Mouse (Mus musculus) mouse trophoblast stem cell (cell line): ENCODE measurements at regions not wholly inside any gene's neighbourhood (a gene's known extent, or its start where the extent isn't known, plus 50 kb on each side); places are given as distances from the start of the nearest gene placed in this dataset.
"Not testable (repeated sequence)": the region's sequence is repeated elsewhere in the genome, so short reads cannot be mapped to it uniquely, and the experiment has no call there.

Source experiments
- in situ Hi-C, 2 experiments: fragments of 300-500 bp; cut with MseI, MboI; formaldehyde crosslinking; loops; 2 replicates in 1 of 2; 3 replicates in 1 of 2; pipeline ENCODE4 v1.15.1; 2025

DNA sequence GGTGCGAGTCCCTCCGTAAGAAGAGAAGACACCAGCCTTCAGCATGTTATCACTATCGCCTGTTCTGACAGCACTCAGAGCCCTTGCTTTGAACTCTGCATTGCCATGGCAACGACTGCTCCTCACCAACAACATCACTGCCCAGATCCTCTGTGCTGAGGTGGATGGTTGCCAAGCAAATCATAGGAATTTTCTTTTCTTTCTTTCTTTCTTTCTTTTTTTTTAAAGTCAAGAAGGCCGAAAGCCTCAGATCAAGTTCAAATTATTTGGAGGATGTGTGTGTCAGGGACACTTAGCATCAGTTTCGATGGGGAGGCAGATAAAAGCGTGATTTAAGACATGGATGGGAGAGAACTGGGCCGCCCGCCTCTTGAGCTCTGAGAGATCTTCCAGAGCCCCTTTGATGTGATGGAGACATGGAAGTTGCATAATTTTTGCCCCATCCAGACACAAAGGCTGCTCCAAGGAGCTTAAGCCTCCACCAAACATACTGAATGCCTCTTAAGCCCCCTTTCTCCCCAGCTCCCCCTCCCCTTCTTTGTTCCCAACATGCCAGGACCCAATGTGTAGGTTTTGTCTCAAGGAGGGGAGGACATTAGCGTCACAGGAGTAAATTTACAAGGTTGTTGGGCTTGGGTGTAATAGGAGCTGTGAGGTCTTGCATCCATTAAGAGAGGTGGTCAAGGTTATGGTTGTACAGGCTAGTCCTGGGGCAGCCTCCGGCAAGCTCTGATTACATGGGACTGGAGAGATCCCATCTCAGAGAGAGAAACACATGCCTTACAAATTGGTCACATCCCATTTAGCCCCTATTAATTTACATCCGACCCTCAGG is 167.4 kb upstream of the Npvf start:
- in situ Hi-C loops, result no loop called here

DNA sequence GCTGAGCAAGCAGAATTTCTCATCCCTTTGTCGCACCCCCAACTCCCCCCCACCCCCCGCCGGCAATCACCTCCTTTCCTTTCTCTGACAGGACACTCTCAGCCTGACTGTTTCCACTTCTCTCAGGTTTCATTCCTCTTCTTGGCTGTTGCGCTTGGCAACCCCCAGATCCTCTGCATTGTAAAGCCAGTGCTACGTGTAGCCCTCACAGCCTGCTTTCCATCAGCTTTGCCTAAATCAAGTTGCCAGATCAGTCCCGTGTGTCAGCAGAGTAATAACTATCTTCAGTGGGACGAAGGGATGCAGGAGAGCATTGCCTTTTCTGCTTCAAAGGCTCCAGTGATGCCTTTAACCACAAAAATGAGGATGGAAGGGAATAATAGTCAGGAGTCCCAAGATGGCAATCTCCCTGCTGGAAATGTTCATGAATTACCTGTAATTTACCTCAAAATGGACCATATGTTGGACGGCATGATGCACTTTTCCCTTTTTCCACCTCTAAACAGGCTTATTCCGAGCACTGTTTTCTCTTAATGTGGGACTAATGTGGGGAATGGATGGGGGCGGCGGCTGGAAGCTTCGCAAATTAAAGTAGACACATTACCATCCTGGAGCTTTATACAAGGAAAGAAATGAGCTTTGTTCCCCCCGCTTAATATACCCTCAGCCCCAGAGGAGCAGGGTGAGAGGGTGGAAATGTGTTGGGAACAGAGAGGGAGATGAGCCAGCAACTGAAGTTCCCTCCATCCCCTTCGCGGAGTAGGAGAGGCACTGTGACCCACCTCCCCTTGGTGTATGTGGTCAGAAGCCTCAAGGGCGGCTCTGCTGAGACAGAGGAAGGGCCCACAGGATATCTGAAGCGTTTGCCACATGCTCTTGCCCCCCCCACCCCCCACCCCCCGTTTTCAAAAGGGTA is 168.3 kb upstream of the Npvf start:
- in situ Hi-C loops, result no loop called here

DNA sequence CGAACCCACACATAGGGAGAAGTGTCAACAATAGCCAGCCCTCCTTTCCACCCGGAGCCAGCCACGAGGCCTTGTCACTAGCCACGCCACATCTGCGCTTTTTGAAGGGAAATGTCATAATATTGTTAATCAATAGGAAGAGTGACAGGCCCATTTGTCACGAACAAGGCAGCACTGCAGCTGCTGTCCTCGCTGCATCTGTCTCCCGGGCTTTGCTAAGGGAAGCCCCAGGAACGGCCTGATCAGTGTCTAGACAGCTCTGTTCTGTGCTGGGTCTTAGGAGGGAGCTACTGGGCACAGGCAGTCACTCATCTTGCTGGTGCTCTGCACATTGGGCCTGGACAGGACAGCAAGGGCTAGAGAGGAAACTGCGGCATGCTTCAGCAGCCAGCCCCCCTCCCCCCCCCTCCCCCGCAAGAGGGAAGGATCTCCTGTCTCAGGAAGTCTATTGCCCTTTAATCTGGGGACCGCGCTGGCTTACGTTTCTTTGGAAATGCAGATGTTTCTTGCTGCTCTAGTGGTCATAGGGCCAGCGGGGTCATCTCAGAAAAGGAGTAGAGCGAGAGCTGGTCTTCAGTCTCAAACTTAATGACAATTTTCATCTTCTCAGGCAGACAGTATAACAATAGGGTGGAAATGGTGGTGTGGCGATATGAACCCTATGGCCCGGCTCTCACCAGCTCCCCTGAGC is 169.1 kb upstream of the Npvf start:
- in situ Hi-C loops, result no loop called here

DNA sequence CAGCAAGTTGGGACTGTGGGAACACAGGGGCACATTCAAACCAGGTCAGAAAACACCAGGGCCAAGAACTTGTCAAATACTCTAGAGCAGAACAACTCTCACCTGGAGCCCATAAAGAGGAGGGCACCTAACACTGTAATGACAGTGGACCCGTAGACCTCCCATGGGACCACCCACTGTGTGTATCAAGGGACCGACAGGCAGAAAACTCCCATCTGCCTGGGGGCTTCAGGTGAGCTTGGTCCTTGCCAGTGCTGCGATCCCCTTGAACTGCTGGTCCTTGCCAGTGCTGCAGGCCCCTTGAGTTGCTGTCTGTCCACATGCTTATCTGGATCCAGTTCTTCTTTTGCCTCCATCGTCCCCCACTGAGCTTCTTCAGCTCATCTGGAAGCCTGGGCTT is 170.2 kb upstream of the Npvf start:
- in situ Hi-C loops, result no loop called here

DNA sequence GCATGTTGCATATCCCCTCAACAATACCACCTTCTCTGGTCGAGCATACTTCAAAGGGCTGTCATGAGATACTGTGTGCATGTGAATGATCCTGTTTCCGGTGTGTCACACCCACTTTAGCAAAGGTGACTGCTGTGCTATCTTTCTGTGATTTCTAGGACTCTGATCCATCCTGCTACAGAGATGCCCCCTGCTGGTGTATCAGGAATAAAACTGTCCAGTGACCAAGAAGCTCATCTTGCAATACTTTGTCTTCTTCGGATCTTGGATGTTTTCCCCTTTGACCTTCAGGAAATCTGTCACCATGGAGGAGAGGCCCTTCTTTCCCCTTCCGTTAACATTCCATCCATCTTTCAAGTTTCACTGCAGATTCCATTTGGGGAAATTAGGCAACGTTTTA is 177.5 kb upstream of the Npvf start:
- in situ Hi-C loops, result no loop called here

DNA sequence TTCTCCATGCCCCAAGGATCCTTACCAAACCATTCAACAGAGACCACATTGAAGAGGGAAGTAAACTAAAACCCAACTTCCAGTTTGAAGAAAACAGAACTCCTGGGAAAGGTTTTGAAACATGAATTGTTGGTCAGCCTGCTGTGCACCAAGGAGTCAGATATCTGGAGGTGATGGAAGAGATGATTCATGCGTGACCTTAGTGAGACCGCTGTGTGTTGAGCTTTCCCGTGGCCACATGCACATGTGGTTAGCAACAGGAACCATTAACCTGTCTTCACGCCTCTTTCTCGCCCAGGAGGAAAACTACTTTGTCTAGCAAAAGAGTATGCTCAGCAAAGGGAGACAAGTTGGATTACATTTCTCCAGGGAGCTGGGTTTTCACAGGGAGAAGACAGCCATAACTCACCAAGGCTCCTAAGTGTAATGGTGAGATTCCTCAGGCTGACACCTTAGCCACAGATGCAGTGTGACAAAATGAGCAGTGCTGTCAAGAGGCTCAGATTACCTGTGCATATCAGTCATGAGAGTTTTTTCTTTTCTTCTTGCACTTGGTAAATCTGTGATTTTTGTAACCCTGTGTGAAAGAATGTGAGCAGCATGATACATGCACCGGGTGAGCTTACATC is 181.9 kb upstream of the Npvf start:
- in situ Hi-C loops, result no loop called here

DNA sequence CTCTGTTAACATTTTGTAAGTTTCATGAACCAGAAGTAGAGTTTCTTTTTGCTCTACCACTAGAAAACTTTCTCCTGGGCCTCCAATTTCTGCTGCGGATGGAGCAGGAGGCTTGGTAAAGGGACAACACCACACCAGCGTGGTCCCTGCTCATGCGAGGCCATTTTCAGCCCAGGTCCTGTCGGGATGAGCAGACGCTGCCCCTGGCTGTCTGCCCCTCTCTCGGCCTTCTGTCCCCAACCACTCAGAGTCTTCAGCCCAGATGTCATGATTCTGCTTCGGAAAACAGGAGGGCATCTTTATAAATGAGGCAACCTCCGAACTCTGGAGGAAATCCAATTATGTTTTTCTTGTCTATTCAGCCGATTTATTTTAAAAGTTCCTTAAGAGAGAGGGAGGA is 186.6 kb upstream of the Npvf start:
- in situ Hi-C loops, result no loop called here

DNA sequence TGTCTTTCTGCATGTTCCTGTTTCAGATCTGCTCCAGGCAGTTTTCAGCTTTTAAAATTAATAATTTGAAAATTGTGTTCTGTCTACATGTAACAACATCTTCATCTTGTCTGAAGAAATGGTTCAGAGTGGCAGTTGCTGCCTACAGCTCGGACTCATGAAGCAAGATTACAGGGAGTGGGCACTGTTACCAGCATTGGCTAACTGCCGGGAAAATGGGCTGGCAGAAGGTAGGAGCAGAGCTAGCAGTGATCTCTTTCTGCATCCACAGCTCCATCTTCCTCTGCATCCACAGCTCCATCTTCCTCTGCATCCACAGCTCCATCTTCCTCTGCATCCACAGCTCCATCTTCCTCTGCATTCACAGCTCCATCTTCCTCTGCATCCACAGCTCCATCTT is 191.0 kb upstream of the Npvf start:
- in situ Hi-C loops, result not testable (repeated sequence)

DNA sequence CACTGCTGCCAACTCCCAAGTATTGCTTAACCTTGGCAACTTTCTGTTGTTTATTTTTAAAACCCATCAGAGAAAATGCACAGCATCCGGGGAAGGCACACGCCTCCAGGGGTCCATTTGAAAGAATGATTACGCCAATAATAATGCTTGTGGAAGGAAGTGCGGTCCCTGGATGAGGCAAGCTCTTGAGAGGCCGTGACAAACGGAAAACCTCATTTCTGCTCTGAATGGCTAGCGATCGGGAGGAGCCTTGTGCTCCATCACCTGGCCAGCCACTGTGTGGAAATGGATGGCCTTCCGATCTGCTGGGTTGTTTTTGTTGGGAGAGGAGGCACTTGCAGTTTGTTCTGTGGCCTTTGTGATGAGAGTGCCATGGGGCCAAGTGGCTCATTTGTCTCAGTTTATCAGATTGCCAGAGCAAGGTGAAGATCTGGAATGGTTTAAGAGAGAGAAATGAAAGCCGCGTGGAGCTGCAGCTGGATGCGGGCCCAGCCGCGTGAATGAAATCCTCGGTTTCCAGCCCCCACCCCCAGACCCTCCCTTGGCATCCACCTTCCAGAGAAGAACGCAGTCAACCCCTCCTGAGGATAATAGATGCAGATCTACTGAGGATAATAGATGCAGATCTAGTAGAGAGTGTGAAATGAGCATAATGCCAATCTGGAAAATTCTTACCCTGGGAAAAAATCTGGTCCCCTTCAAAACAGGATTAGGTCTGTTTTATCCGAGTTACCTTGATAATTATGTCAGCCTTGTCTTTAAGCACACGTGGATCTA is 192.7 kb upstream of the Npvf start:
- in situ Hi-C loops, result no loop called here

DNA sequence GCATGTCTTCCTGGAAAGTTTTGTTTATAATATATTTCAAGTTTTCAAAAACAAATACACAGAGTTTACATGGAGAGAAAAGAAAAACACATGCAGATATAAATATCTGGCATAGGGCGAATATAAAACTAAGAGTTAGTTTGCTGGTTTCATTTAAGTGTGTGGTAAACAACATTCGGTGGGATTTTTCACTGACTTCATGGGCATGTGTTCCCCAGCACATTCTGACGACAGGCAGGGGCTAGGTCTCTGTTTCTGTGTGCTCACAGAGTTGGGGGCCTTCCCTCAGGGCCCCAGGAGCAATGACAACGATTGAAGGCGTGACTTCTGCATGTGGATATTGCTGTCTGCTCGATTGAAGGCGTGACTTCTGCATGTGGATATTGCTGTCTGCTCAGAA is 193.3 kb upstream of the Npvf start:
- in situ Hi-C loops, result no loop called here

DNA sequence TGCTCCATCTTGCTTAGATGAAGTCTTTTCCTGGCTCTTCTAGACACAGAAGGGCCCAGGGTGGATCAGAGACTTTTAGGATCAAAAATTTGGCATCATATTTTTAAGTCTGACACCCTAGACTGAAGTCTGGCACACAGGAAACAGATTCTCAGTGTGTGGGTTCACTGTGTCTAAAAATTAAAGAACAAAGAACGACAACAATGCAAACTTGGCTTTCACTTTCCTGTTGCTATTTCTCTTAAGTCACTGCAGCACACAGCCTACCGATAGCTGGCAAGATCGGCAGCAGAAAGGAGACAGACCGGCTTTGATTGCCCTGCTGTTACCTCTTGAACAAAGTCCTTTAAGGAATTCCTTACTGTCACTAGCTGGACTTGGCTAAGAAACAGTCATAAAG is 204.9 kb upstream of the Npvf start:
- in situ Hi-C loops, result no loop called here

DNA sequence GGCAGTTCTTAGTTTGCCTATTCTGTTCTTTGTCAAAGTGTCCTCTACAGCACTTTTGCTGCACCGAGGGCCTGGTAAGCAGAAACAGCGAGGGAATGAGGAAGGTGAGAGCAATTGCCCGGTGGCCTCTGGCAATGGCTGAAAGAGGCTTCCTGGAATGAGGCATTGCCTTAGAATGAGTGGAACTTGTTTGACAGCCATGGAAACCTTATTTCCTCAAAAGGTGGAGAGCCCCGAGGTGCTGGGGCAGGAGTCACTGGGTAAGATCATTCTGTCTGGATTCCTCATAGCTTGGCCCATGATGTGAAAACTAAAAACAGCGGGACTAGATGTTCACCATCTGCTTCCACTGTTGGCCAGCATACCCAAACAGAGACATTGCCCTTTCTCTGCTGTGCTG is 223.8 kb upstream of the Npvf start:
- in situ Hi-C loops, result no loop called here

DNA sequence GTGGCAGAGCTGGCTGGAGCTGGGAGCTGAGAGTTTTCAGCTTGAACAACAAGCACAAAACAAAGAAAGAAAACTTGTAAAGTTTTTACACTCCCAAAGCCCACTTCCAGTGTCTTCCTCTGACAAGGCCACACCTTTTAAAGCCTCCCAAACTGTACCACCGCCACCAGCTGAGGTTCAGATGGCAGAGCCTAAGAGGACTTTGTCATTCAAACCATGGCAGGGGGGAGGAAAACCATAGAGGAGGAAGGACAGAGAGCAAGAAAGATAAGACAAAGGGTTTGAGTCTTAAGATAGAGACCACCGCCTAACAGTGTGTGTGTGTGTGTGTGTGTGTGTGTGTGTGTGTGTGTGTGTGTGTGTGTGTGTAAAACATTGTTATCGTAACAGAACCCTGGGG is 228.1 kb upstream of the Npvf start:
- in situ Hi-C loops, result no loop called here

DNA sequence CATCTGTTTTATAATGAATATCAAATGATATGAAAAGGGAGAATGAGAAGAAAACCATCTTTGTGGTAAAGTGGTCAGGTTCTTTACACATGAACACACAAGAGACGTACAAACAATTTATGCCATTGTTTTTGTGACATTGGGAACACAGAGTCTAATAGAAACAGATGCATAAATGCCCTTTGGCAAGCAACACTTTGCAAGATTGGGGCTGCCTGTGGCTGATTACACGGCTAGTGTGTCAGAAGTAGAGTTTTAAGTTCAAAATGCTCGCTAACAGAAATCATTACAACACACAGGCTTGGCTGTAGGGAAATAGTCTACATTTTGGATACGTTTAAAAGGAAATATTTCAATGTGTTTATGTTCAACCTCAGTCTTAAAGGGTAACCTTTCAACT is 228.5 kb upstream of the Npvf start:
- in situ Hi-C loops, result no loop called here

DNA sequence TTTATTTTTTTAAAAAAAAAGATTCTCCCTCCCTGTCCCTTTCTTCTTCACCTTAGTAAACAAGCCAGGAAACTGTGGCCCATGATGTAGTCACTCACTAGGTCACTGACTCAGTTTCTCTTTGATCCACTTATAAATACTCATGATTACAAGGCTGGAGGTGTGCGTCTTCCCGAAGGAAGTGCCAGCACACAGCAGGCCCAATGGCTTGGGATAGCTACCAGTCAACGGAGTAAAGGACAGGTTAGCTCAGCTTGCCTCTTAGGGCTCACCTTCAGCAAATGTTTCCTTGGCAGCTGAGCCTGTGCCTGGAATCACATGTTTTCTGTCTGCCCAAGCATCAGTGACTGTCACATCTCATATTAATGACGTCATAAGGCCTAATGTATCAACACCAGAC is 230.8 kb upstream of the Npvf start:
- in situ Hi-C loops, result no loop called here

DNA sequence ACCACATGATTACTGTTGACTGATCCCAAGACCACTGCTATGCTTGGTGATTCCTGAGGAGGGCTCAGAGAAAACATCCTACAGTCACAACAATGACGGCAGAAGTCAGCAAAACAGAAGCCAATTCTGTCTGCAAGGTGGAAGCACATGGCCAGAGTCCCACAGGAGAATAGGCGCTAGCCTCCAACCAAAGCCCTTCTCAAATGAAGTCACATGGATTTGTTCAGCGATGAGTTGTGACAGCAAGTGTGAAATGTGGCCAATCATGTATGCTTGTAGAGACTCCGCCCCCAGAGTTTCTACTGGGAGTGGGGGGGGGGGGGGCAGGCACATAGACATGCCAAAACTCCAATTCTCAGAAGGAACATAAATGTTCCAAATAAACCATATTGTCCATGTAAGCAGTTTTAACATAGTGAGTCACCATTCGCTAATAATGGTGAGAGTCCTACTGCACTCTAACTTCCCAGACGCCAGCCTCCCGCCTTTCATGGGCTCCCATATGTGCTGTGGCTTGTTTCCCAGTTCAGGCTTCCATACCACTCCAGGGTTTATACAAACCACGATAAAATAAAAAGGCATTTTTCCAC is 231.6 kb upstream of the Npvf start:
- in situ Hi-C loops, result no loop called here

DNA sequence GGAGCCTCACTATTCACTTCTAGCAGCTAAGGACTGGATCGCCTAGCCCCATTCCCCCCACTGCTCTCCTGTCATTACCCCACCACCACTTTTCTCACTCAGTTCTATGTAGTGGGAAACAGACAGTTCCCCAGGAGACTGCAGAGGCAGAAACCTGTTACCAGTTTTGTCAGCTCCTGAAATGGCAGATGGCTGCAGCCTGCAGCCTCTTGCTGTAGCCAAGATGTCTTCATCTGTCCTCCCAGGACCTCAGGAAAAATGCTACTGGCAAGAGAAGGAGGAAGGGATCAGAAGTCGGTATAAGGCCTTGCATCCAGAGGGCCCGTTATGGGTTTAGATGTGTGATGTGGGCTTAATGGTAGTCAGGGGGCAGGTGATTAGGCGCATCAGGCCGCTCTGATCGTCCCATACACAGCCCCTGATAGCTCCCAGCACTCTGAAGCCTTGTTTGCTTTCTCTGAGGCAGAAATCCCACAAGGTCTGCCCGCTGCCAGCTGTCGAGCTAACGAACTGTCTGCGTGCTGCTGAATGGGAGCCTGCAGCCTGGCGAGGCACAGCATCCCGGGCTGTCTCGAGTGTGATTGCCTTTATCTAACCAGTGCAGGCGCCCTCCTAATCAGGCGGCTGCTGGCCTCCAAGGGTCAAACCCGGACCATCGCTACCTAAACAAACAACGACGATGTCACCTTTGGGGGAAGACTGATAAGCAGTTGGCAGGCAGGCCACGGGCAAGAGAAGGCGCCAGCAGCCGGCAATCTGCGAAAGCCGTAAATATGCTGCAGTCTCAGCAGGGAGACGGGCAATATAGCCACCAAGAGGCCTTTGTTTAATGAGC is 236.3 kb upstream of the Npvf start:
- in situ Hi-C loops, result loop anchor here in 1 of 2 experiments (10.0 kb wide), 1 partner anchor 76 kb away; no protein-coding TSS in a partner anchor

DNA sequence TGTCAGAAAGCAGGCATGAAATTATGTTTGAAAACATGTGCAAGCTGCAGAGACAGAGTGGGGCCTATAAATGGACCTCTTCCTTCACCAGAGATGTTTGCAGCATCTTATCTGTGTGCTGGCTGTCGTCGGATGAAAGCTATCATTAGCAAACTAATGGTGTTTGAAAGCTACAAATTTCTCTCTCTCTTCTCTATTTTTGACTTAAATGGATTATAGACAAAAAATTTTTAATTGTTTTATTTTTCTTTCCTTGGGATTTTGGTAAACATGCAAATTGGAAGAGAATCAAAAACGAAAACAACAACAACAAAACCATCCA is 236.9 kb upstream of the Npvf start:
- in situ Hi-C loops, result loop anchor here in 1 of 2 experiments (10.0 kb wide), 1 partner anchor 76 kb away; no protein-coding TSS in a partner anchor

DNA sequence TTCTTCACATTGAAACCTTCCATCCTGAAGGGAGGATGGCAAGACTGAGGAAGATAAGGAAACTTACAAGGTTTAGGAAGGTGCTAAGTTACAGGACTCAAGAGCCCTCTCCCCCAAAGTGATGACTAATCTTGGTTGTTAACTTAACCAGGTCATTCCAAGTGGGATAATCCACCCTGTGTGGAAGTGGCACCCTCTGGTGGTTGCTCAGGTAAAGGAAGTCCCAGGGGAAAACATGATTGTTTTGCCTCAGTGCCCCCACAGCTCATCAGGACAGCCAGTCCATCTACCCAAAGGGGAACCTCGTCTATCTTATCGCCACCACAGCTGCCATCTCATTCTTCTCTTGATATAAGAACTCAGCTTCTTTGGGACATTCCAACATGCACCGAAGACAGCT is 244.6 kb upstream of the Npvf start:
- in situ Hi-C loops, result loop anchor here (5.0 to 10.0 kb wide), 2 partner anchors 84 to 91 kb away; no protein-coding TSS in a partner anchor
